Mouse (Mus musculus): ENCODE results near the gene CN725425.

CN725425 gene

DNA sequence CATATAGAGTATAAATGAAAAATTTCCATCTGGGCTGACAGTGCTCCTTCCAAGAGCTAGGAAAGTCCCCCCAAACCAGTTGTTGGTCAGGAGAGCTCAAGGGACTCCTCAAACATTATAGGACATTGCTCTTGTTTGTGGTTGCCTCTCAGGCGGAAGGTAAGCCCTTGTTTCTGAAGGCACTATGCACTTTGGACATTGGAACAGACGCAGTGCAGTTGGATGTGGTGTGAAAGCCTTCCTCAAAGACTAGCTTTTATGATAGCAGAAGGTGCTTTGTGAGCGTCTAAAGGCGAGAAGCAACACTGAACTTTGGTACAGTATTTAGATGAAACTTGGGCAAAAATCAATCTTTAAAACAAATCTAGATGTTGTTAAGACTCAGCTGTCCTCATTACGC, 7.2 kb downstream of the CN725425 start:
- no peak for DNase-seq (ENCODE audit: low read depth, low spot score)

DNA sequence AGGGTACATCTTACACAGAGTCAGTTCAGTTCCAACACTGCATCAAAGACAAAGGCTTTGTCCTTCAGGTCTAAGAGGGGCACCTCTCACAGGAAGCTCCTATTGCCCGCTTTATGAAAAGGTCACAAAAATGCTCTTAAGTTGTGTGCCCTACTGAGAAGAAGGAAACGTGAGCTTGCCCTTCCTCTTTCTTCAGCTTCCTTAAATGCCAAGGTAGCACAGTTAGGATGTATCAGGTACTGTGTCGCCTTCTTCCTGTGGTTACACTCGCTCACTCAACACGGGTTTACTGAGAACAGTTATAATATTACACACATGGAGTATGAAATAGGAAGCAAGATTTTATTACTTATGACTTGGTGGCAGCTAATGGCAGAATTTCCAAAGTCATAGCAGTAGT, 38.0 kb downstream of the CN725425 start:
- DNase-seq (ENCODE audit: low read depth, low spot score): no peak

DNA sequence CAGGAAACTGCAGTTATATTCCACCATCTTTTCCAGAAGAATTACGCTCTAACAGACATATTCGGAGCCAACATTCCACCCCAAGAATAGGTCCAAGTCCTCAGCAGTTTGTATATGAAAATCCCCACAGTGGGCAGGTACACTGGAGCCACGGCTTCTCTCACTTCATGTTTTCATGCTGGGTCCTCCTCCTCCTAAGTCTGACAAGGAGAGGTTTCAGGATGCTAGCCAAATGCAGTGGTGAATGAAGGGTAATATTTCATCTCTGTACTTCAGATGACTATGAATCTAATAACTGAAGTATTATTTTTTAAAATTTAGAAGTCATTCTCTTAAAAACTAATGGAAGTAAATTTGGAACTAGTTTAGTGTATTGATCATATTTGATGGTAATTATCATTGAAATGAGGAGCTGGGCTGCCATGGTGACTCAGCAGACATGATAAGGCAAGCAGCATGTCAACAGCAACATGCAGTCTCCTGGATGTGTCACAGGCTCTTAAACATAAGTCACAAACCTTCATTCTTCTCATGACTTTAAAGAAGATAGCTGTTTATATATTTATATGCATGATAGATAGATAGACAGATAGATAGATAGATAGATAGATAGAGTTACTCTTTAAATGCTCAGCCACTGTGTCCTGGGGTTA, 41.5 kb downstream of the CN725425 start:
- no peak for DNase-seq (ENCODE audit: low read depth, low spot score)

DNA sequence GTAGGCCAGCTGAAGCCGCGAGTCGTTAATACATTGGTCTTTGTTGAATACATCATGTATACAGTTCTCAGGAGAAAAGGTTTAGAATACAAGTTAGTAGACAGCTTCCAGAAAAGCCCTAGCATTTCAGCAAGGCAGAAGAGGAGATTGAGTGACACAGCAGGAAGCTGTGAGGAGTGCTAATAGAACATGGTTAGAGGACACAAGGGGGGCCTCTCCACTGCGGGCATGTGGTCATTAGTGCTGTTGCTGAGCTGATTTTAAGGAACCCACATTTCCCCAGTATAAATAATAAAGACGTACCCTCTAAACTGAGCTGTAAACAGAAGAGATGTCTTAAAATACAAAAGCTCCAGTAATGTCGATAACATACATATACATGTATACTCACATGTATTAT, 51.5 kb downstream of the CN725425 start:
- no peak for DNase-seq (ENCODE audit: low read depth, low spot score)

DNA sequence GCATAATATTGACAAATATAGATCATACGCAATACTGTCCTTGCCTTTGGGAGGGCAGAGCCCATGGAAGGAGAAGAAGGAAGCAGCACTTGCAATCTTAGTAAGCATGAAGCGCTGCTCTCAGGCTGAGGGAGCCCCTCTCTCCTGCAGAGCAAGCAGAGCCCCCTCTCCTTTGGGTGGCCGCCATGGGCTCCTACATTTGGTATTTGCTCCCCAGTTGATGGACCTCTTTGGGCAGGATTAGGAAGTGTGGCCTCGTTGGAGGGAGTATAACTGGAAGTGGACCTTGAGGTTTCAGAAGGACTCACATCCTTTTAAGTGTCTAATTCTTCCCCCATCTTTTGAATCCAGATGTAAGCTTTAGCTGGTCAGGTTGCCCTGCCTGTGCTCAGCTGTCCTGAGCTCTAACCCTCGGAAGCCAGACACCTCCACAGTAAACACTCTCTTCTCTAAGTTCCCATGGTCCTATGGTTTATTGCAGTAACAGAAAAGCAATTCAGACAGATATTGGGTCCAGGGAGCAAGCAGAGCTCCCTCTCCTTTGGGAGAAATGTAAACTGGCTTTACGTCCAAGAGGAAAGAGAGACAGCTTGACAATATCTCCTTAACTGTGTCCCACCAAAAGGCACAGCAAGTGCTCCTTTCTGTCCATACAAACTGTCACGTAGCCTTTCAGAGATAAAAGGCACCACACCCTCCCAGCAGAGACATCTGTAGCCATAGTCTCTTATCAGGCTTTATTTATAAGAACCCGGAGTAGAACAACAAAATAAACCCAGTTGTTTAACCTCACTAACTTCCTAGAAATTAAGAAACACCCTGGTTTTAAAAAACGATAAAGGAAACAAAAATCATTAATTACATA, 52.5 kb downstream of the CN725425 start:
- DNase-seq (ENCODE audit: low read depth, low spot score): no peak

DNA sequence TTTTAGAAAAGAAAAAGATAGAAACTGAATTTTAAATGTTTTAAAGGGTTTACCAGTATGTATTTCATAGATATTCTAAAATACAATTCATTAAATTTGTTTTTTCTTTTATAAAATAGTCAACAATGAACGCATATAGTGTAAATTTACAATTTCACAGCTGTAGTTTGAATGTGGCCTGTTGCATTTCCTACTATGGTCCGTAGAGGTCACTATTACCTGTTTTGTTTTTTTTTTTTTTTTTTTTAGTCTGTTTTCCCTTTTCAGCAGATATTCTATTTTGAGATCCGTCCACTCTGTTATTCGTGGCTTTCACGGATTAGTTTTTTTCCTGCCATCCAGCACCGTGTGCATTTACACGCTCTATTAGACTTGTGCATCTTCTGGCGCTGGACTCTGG, 53.7 kb downstream of the CN725425 start:
- DNase-seq (ENCODE audit: low read depth, low spot score): peak; percentile 4

DNA sequence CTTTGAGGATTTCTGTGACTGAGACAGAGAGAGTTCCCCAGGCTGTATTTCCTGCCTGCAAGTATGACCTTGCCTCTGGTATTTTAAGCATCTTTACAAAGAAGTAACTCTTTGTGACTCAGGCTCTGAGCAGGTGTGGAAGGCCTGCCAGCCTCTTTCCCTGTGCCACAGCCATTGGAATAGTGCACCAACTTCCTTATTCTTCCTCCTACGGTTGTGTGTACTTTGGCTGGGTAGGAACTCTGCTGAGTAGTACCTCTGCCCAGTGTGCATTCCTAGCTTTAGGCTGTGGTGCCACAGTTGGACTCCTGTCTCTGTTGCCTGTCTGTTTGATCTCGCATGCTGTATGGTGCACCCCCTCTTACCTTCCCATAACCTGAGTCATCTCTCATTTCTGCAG, 56.0 kb downstream of the CN725425 start:
- DNase-seq (ENCODE audit: low read depth, low spot score): peak; percentile 3

DNA sequence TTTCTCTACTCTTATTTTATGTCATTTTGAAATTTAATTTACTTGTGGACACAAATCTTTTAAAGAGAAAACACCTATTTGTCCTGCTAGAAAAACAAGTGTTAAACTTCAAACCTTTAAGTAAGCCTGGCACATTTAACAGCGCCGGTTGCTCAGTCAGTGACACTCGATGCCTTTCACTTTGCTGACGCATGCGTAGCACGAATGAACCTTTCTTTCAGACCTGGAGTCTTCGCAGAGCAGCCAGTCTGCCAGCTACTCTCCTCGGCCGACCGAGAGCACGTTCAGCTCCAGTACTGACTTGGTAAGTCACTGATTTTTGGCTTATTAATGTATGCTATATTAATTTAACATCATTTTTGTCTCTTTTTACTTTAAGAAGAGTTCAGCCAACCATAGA, 57.8 kb downstream of the CN725425 start:
- DNase-seq (ENCODE audit: low read depth, low spot score): peak; percentile 5

DNA sequence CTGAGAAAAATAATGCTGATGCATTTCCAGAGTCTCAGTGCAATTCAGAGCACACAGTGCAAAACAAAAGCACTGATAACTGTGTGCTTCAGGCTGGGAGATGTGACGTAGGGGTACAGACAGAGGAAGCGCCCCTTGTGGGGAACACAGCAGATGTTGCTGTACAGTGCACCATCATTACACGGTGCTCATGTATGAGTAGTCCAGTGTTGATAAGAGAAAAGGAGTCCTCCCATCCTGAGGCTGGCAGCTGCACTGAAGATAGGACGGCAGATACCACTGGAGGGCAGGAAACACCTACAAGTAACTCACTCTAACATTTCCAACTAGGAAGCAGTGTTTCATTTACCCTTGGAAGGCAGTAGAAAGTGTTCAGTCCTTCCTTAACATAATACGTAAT, 61.3 kb downstream of the CN725425 start:
- no peak for DNase-seq (ENCODE audit: low read depth, low spot score)

DNA sequence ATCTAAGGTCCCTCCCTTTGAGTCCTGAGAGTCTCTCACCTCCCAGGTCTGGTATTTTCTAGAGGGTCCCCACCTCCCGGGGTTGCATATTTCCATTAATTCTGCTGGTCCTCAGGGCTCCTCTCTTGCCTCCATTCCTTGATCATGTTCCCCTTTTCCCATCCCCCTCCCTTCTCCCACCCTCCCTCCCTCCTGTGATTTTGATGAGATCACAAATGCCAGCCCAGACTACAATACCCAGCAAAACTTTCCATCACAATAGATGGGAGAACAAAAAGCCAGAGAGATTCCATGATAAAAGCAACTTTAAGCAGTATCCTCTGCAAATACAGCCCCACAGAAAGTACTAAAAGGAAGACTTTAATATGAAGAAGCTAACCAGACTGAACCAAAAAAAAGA, 64.6 kb downstream of the CN725425 start:
- peak; percentile 74 for DNase-seq (ENCODE audit: low read depth, low spot score)

DNA sequence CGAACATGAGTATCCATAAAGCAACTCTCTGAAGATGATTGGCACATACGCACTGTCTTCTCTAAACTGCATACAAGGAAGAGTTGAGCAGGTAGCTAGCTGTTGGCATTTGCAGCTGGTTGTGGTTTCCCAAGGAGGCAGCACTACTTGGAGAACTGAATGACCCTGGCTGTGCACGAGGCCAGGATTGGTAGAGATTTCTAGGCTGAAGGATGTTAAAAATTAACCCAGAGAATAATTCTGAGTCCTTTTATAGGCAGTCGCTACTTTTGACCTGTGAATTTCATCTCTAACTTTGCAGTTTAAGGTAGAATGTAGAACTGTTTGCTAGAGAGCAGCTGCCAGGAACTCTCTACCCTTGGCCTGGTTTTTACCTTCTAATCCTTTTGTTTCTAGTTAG, 69.2 kb downstream of the CN725425 start:
- DNase-seq (ENCODE audit: low read depth, low spot score): no peak

DNA sequence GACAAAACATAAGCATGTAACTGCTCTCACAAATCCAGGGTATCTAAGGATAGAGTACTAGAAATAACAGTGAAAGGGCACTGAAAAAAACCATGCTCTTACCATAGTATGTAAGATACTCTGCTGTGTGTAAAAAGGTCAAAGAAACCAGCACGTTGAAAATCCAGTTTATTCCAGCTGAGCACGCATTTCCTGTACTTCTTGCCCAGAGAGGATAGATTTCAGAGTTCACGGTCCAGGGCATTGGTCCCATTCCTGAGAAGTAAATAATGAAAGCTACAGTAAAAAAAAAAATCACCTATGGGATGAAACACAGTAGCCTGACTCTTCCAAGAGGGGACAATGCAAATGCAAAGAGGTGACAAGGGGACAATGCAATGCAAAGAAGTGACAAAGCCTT, 76.7 kb downstream of the CN725425 start:
- no peak for DNase-seq (ENCODE audit: low read depth, low spot score)

DNA sequence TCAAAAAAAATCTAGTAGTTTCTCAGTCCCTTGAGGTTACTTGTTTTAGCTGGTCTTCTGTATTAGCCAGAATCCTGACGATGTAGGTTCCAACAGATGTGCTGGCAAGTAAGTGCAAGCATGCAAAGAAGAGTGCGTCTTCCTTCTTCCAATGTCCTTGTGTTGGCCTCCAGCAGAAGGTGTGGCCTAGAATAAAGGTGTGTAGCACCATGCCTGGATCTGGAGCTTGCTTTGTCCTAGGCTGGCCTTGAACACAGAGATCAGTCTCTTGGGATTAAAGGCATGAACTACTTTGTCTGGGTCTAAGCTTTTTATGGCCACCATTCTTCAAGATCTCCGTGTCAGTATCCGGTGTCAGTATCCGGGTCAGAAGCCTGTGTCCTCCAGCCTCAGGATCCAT, 80.3 kb downstream of the CN725425 start:
- no peak for DNase-seq (ENCODE audit: low read depth, low spot score)

DNA sequence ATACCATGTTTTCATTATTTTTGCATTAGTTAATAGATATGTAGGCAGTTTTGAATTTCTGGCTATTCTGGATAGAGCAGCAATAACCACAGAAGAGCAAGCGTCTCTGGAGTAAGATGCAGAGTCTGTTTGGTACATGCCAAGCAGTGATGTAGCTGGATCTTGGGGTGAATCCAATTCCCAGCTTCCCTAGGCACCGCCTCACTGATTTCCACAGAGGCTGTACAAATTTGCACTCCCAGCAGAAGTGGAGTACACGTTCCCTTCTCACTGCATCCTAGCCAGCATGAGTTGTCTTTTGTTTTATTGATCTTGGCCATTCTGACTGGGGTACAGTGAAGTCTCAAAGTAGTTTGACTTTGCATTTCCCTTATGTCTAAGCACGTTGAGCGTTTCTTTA, 82.2 kb downstream of the CN725425 start:
- no peak for DNase-seq (ENCODE audit: low read depth, low spot score)

DNA sequence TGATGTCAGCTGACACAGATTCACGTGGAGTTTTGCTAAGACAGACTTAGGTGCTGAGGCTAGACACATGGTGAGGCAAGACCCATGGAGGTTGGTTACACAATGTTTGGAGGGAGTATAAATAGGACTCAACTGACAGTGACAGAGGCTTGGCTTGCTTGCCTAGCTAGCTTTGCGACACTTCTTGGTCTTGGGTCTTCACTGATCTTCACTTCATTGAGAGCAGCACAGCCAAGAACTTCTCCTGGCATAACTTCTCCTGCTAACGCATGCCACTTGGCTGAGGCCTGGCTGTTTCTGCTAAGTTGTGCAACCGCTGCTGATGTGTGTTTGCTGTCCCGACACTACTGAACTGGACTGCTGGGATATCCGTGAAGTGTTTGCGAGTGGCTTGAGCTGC, 83.5 kb downstream of the CN725425 start:
- no peak for DNase-seq (ENCODE audit: low read depth, low spot score)

DNA sequence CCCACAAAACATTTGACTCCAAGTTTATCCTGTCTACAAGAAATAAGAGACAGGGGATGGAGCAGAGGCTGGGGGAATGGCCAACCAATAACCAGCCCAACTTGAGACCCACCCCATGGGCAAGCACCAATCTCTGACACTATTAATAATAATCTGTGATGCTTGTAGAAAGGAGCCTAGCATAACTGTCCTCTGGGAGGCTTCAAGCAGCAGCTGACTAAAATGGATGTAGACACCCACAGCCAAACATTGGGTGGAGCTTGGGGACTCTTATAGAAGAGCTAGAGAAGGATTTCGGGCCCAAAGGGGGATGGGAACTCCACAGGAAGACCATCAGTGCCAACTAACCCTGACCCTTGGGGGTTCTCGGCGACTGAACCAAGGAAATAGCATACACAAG, 84.1 kb downstream of the CN725425 start:
- no peak for DNase-seq (ENCODE audit: low read depth, low spot score)

DNA sequence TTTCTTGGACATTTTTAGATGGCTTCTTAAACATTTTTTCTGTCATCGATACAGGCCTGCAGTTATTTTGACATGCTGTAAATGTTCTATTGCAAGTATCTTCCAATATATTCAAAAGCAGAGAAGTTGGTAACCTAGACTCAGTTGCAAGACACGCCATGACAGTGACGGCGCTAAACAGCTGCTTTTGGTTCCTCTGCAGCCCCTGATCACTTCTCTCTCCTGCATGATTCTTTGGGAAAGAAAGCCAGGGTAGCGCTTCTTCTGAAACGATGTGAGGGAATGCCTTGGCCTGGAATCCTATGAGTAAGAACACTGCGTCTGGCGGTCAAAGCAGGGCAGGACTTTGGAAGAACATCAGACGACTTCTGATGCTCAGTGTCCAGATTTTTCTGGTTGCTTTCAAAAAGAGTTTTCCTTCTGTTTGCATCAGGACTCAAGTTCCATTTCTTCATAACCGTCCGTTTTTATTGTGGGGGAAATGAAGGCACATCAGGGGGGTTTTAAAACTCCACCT, 100.1 kb downstream of the CN725425 start:
- DNase-seq (ENCODE audit: low read depth, low spot score): no peak

DNA sequence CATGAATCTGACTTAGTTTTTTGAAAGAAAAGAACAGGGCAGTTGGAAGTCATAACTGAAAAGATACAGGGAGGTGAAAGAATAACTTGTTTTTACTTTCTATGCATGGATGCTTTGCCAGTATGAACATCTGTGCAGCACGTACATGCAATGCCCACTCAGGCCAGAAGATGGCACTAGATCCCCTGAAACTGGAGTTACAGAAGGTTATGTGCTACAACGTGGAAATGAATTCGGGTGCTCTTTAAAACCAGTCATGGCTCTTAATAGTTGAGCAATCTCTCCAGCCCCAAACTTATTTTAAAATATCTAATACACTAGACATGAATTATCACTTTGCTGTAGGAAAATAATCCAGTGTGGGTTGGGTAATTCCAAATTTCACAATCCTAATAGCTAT, 102.1 kb downstream of the CN725425 start:
- DNase-seq (ENCODE audit: low read depth, low spot score): peak; percentile 70

DNA sequence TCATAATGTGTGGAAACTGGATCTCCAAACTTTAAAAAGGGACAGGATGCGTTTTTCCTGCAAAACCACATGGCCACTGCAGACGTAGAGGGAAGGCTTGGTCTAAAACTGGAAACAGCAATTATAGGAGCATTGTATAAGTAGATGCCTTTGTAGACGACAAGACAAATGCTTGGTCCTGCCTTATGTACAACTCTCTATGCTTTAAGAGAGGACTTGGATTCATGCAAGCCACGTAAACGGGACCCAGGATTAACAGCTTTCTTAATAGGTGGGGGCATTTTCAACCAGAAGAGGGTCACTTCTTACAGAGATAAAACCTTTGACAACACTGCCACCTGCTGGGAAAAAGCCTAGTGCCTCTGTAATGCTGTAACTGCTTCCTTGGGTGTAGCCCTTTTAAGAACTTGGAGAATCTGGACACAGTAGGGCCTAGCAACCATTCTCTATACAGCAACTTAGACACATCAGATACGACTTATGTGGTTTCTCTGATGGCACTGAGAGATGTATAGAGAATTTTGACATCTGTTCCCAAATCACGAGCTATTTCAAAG, 105.1 kb downstream of the CN725425 start:
- DNase-seq (ENCODE audit: low read depth, low spot score): peak; percentile 72

All from R1 (cell line).